Mouse (Mus musculus) erythroblast, embryonic 14.5 days (primary cell): ENCODE results near the gene Gm28919. TPM values are rescaled to one million over a fixed set of nuclear protein-coding genes. Genes with fewer than 3 reads are reported as not detected.
"Not testable (repeated sequence)": the region's sequence is repeated elsewhere in the genome, so short reads cannot be mapped to it uniquely, and the experiment has no call there.

Experiments
- H3K27me3 ChIP-seq: 2 replicates; pipeline ENCODE4 v1.6.1; 2012; ENCODE audit warnings: inconsistent platforms; ENCODE audit not compliant: control insufficient read depth
- H3K36me3 ChIP-seq: 2 replicates; pipeline ENCODE4 v1.6.1; 2012; ENCODE audit warnings: mild to moderate bottlenecking, inconsistent platforms; ENCODE audit not compliant: control insufficient read depth
- H3K4me1 ChIP-seq: 2 replicates; pipeline ENCODE4 v1.6.1; 2012; ENCODE audit warnings: inconsistent platforms; ENCODE audit not compliant: control insufficient read depth
- H3K4me3 ChIP-seq: replicated peaks from 2 replicates; pipeline ENCODE3; 2012; ENCODE audit warnings: moderate library complexity, mild to moderate bottlenecking, inconsistent platforms
- H3K9me3 ChIP-seq: 2 replicates; pipeline ENCODE4 v1.6.1; 2012; ENCODE audit warnings: low read length, inconsistent platforms, mixed read lengths; ENCODE audit not compliant: control insufficient read depth
- polyA plus RNA-seq: library from polyadenylated mRNA; stranded (reverse); fragments of >175 nt; gene quantifications from 2 replicates; pipeline ENCODE4 v1.2.3, GENCODE M21; 2012

The Gm28919 gene
- polyA plus RNA-seq = not detected in 2 replicates

GRCm38 (mm10) chrY:6583246-6583645 is at the start of gene Gm28919:
Gene Gm28919, plus strand, starts transcription at chrY:6583546.
- not testable (repeated sequence) for H3K4me3 ChIP-seq, H3K27me3 ChIP-seq, H3K9me3 ChIP-seq, H3K4me1 ChIP-seq, H3K36me3 ChIP-seq

Other genes with a start within 250 kb of the Gm28919 start
- gene Gm21719, start 99.3 kb downstream of the Gm28919 start, polyA plus RNA-seq = not detected in 2 replicates